Mouse (Mus musculus): ENCODE data around the gene Cd300ld.

- TF ChIP-seq GATA1 (IDR thresholded peaks at IDR 0.05; ENCODE audit: low read length) (no peak), TAL1 (IDR thresholded peaks at IDR 0.05; ENCODE audit: low read length) (no peak)
Observed at GRCm38 (mm10) chr11:114933591-114933990, 56.1 kb downstream of the Cd300ld start.

Measured in erythroblast, embryonic 14.5 days (primary cell).